Mouse (Mus musculus) spleen, adult 2 months (tissue): ENCODE data around the gene Gse1. TPM values are rescaled to one million over a fixed set of nuclear protein-coding genes. Genes with fewer than 3 reads are reported as not detected.

Experiments
- DNase-seq, 2 experiments: peaks; one replicate each; pipeline versions ENCODE4 v3.0.0 to v3.0.0-alpha.2; 2012 to 2021; ENCODE audit warnings: low spot score in 2 of 2, low read depth in 1 of 2
- H3K27ac ChIP-seq: fragments of 200-500 bp; 2 replicates; pipeline ENCODE4 v1.5.1; 2012; ENCODE audit warnings: low read length, inconsistent platforms; ENCODE audit not compliant: insufficient read depth
- H3K27me3 ChIP-seq: fragments of 200-500 bp; 2 replicates; pipeline ENCODE4 v1.6.1; 2012; ENCODE audit warnings: mild to moderate bottlenecking, moderate library complexity, low read length, inconsistent platforms; ENCODE audit not compliant: control insufficient read depth, insufficient read depth
- H3K36me3 ChIP-seq: fragments of 200-500 bp; 2 replicates; pipeline ENCODE4 v1.6.1; 2012; ENCODE audit warnings: mild to moderate bottlenecking, low read length, inconsistent platforms; ENCODE audit not compliant: control insufficient read depth, insufficient read depth
- H3K4me1 ChIP-seq: fragments of 200-500 bp; 2 replicates; pipeline ENCODE4 v1.6.1; 2011; ENCODE audit warnings: inconsistent platforms; ENCODE audit not compliant: control insufficient read depth, insufficient read depth, insufficient read length
- H3K4me3 ChIP-seq: fragments of 200-500 bp; 2 replicates; pipeline ENCODE4 v1.5.1; 2011; ENCODE audit warnings: mild to moderate bottlenecking, inconsistent platforms; ENCODE audit not compliant: insufficient read depth, insufficient read length; ENCODE audit errors: extremely low read depth
- CTCF ChIP-seq: fragments of 200-500 bp; IDR thresholded peaks from 2 replicates; pipeline ENCODE4 v1.5.1; 2011; ENCODE audit warnings: mild to moderate bottlenecking, inconsistent platforms; ENCODE audit not compliant: insufficient read depth, insufficient read length, insufficient replicate concordance; ENCODE audit errors: extremely low read depth
- POLR2A ChIP-seq: fragments of 200-500 bp; IDR thresholded peaks from 2 replicates; pipeline ENCODE4 v1.6.1; 2011; ENCODE audit warnings: low read depth, low read length, inconsistent platforms
- WGBS: fragments of 180-500 bp; shearing (Covaris S2); methylation state at CpG from one replicate; pipeline ENCODE4 v1.1.7; 2018; 5-methylcytosine and 5-hydroxymethylcytosine counted together
- polyA plus RNA-seq: library from polyadenylated mRNA; depleted of rRNA; stranded (reverse); fragments of >200 nt; gene quantifications from 2 replicates; pipeline ENCODE4 v1.2.3, GENCODE M21; 2012

The Gse1 gene
- polyA plus RNA-seq, 1 experiment, result 39.2 TPM

DNA sequence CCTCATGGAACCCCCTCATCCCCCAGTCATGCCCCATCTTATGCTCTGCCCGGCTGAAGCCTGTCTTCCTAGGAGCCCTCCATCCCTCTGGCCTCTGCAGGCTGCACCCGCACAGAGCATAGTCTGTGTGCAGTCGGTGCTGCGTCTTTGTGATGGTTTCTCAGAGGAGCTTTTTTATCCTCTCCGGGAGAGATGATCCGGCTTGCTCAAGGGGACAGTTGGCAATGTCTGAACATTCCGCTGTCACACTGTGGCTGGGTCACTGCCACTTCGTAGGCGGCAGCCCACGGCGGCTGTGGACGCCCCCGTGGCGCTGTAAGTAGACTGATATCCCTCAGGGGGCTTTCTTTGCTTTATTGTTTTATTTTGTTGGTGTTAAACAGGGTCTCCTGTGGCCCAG, 182.8 kb downstream of the Gse1 start:
- TF ChIP-seq POLR2A (no peak), CTCF (no peak)
- DNase-seq, result no peak
- Histone ChIP-seq H3K4me1 (no peaks in the 10 kb centered on the region; the same call in 1 of the 2 replicates), H3K36me3 (no peaks in the 10 kb centered on the region), H3K4me3 (no peak overlapping the region), H3K27me3 (no peaks in the 10 kb centered on the region), H3K27ac (no peak overlapping the region)
- 94% methylated on average over 14 of the region's 14 CpGs for WGBS

DNA sequence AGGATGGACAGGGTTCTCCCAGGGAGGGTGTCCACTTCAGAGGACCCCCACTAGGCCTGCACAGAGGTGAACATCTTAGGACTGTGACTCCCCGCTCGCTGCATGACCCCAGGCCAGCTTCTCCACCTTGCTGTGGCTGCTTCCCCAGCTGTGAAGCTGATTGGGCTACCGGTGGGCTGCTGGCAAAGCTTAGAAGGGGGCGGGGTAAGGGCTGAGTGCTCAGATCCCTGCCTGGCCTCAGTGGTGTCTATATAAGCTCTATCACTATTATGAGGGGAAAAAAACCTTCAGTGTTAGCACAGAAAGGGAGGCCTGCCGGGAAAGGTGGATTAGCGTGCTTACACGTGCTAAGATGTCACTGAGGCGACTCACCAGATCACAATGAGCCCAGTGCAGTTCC, 183.6 kb downstream of the Gse1 start:
- H3K27ac ChIP-seq, result no peak overlapping the region
- 88% methylated on average over 8 of the region's 8 CpGs for WGBS
- H3K27me3 ChIP-seq, result no peaks in the 10 kb centered on the region
- H3K36me3 ChIP-seq, result no peaks in the 10 kb centered on the region
- DNase-seq, result no peak
- no peak for TF ChIP-seq POLR2A
- no peak for TF ChIP-seq CTCF
- H3K4me1 ChIP-seq, result peaks cover 2% of the 10 kb centered on the region; the same call in 1 of the 2 replicates
- no peak overlapping the region for H3K4me3 ChIP-seq

DNA sequence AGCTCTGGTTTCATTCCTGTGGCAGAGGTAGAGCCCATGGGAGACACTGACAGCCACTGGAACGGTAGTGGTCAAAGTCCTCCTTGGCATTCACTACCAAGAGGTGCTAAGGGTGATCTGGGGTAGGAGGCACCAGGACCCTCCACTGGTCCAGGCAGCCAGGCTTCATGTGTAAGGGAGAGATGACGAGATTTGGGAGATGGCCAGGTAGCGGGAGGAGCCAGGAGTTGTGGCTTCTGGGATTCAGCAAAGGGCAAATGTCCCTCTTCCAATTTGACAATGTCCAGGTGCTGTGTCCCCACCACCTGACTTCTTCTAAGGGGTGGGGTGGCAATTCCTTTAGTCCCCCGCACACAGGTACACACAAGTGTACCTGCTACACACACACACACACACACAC, 184.1 kb downstream of the Gse1 start:
- H3K4me1 ChIP-seq, result peaks cover 3% of the 10 kb centered on the region; the same call in 1 of the 2 replicates
- no peaks in the 10 kb centered on the region for H3K36me3 ChIP-seq
- no peak overlapping the region for H3K27ac ChIP-seq
- DNase-seq, result no peak
- TF ChIP-seq CTCF (no peak), POLR2A (no peak)
- no peaks in the 10 kb centered on the region for H3K27me3 ChIP-seq
- H3K4me3 ChIP-seq, result no peak overlapping the region
- WGBS, result 86% methylated on average over 4 of the region's 4 CpGs

DNA sequence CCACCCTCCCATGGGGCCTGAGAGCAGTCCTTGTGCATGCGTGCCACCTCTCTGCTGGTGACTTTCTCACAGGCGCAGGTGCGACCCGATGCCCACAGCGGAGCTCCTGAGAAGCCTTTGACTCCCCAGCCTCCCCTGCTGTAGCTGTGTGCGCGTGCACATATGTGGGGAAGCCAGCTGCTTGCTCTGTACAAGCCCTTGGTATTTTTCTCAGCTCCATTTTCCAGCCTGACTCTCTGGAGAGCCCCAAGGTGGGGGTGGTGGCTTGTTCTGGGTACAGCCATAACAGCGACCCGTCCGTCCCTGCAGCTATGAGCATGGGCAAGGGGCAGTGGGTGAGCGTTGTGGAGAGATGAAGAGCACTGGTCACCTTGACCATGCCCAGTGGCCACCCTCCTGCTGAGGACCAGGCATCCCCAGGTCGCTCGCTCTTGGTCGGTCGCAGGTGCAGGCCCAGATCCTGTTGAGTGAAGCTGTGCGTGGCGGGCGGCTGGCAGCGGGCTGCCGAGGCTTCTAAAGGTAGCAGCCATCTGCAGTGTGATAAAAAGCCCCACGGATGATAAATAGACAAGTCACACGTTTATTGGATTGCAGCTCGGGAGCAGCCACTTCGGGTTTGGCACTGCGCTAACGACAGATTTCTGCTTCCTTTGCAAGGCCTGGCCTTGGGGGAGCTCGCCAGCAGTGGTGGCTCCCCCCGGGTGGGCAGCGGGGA, 184.8 kb downstream of the Gse1 start:
- 61% methylated on average over 29 of the region's 29 CpGs for WGBS

DNA sequence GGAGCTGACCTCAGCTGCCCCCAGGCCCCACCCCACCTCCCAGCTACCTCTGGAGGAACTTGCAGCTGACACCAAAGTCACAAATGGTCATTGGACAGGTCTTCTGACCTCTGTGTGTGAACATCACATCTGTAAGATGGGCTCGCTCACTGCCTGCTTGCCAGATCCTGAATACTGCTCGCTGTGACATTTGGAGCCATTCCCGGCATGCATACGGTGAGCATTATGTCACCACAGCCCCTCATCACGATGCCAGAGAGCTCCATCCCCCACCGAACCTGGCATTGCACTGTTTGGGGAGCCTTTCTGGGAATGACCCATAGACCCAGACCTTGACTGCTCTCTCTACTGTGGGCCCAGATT, 185.4 kb downstream of the Gse1 start:
- no peak overlapping the region for H3K27ac ChIP-seq
- TF ChIP-seq CTCF (no peak), POLR2A (no peak)
- 95% methylated on average over 6 of the region's 6 CpGs for WGBS
- H3K27me3 ChIP-seq, result no peaks in the 10 kb centered on the region
- H3K4me3 ChIP-seq, result no peak overlapping the region
- no peak for DNase-seq
- H3K36me3 ChIP-seq, result no peaks in the 10 kb centered on the region
- peaks cover 6% of the 10 kb centered on the region; the same call in 1 of the 2 replicates for H3K4me1 ChIP-seq

More for the DNA sequence above, 184.8 kb downstream of the Gse1 start:
- no peak for DNase-seq
- Histone ChIP-seq H3K4me1 (peaks cover 6% of the 10 kb centered on the region; the same call in 1 of the 2 replicates), H3K27me3 (no peaks in the 10 kb centered on the region), H3K27ac (no peak overlapping the region), H3K4me3 (no peak overlapping the region), H3K36me3 (no peaks in the 10 kb centered on the region)
- TF ChIP-seq POLR2A (no peak), CTCF (no peak)

DNA sequence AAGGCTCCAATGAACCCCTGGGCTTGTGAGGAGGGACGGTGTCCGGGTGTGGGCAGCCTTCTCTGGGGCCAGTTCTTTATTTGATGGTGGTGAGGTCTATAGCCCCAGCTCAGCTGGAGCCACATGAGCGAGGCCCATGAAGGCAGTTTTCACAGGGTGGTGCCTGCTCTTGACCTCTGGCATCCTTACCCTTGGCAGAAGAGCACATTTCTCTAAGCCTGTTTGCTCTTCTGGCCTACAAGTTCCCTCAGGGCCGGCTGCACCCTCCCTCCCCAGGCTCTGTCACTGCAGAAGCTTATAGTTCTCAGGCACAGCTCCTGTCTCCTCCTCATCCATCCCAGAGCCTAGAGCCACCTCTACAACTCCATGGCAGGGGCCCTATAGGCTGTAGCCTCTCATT, 186.0 kb downstream of the Gse1 start:
- H3K4me1 ChIP-seq, result peaks cover 6% of the 10 kb centered on the region; the same call in 1 of the 2 replicates
- no peaks in the 10 kb centered on the region for H3K36me3 ChIP-seq
- H3K27me3 ChIP-seq, result no peaks in the 10 kb centered on the region
- H3K4me3 ChIP-seq, result no peak overlapping the region
- no peak for TF ChIP-seq POLR2A
- no peak for TF ChIP-seq CTCF
- no peak for DNase-seq
- no peak overlapping the region for H3K27ac ChIP-seq
- WGBS, result 85% methylated on average over 4 of the region's 4 CpGs

DNA sequence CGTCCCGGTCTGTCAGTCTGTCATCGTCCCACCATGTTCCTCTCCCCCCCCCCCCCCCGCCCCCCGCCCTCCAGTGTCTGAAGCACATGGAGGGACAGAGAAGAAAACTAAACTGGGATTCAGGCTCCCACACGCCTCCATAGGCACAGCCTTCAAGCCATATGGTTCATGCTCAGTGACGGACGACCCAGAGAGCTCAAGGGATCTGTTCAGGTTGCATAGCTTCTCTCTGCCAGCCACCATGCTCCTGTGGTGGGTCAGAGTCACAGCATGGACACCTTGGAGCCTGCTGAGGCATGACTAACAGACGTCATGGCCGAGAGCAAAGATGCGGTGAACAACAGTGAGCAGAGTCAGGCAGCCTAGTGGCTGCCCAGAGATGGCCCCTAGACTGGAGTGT, 187.2 kb downstream of the Gse1 start:
- H3K4me1 ChIP-seq, result peaks cover 6% of the 10 kb centered on the region; the same call in 1 of the 2 replicates
- no peaks in the 10 kb centered on the region for H3K36me3 ChIP-seq
- 73% methylated on average over 11 of the region's 11 CpGs for WGBS
- H3K4me3 ChIP-seq, result no peak overlapping the region
- no peak overlapping the region for H3K27ac ChIP-seq
- TF ChIP-seq POLR2A (no peak), CTCF (no peak)
- no peak for DNase-seq
- H3K27me3 ChIP-seq, result no peaks in the 10 kb centered on the region

DNA sequence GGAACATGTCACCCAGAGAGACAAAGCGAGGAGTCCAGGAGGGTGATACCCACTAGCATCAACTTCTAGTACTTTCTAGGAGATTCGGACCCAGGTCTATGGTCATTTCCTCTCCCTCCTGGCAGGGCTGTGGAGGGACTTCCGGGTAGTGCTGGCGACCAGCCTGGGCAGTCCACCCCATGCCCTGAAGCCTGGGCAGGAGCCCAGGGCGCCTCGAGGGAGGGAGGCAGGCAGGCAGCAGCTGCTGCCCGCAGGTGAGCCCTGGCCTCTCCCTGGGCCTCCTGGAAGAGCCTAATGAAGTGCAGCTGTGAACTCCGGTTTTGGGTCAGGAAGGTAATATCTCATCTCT, 187.9 kb downstream of the Gse1 start:
- H3K27ac ChIP-seq, result no peak overlapping the region
- WGBS, result 48% methylated on average over 8 of the region's 8 CpGs
- H3K4me1 ChIP-seq, result peaks cover 6% of the 10 kb centered on the region; the same call in 1 of the 2 replicates
- H3K36me3 ChIP-seq, result no peaks in the 10 kb centered on the region
- no peaks in the 10 kb centered on the region for H3K27me3 ChIP-seq
- TF ChIP-seq POLR2A, result no peak
- TF ChIP-seq CTCF, result no peak
- no peak for DNase-seq
- no peak overlapping the region for H3K4me3 ChIP-seq
